In the genomic region with DNA sequence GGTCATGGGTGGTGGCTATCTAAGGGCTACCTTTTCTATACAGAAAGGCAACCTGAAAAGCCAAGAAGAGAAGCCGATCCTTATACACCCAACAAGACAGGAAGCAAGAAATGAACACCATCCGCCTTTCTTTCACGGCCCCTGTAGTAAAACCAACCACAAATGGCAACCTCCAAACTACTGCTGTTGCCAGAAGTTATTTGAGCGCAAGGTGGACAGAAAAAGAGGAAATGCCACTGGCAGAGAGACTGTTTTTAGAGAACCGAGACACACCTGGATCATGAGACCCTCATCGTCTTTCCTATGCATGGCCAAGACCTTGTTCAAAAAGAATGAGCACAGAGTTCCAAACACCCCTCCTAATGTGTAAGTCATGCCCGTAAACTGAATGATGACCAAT, we compare ENCODE assay signal across 18 mouse cellular contexts.
"Had no signal": no experiment of that assay in that cellular context is flagged by ENCODE, and none has a peak within 500 bp of the region (broad histone marks: within the 10 kb centered on the region; RNA-seq: fewer than 3 reads in every experiment).

No protein-coding gene starts in this region.

- H3K4me2 ChIP-seq: limb, embryonic 12.5 days; limb, embryonic 15.5 days; liver, embryonic 11.5 days; lung, embryonic 14.5 days; midbrain, embryonic 12.5 days; midbrain, embryonic 15.5 days; neural tube, embryonic 13.5 days; stomach, embryonic 15.5 days had no signal

- H3K9ac ChIP-seq: limb, embryonic 12.5 days; limb, embryonic 15.5 days; liver, embryonic 14.5 days; liver, postnatal 0 days; lung, embryonic 14.5 days; midbrain, embryonic 12.5 days; midbrain, embryonic 15.5 days; neural tube, embryonic 13.5 days; stomach, embryonic 15.5 days had no signal

- H3K9me3 ChIP-seq: limb, embryonic 12.5 days; limb, embryonic 15.5 days; midbrain, embryonic 12.5 days; midbrain, embryonic 15.5 days; neural tube, embryonic 13.5 days; stomach, embryonic 15.5 days had no signal

- H3K4me1 ChIP-seq: limb, embryonic 12.5 days; limb, embryonic 15.5 days; midbrain, embryonic 12.5 days; midbrain, embryonic 15.5 days; neural tube, embryonic 13.5 days; stomach, embryonic 15.5 days had no signal

- H3K4me3 ChIP-seq: limb, embryonic 12.5 days; limb, embryonic 15.5 days; midbrain, embryonic 12.5 days; midbrain, embryonic 15.5 days; myocyte; neural tube, embryonic 13.5 days; stomach, embryonic 15.5 days had no signal

- ATAC-seq: liver, postnatal 0 days; lung, postnatal 0 days; midbrain, embryonic 15.5 days had no signal

- DNase-seq: kidney, adult 9 months; kidney, postnatal 14 days; kidney, postnatal 4 days; left cerebral cortex, postnatal 4 days; liver, postnatal 0 days; lung, embryonic 14.5 days; lung, postnatal 36 days; thymus, postnatal 25 days had no signal

- H3K27me3 ChIP-seq: limb, embryonic 12.5 days; limb, embryonic 15.5 days; midbrain, embryonic 12.5 days; midbrain, embryonic 15.5 days; neural tube, embryonic 13.5 days; stomach, embryonic 15.5 days had no signal

- H3K27ac ChIP-seq: limb, embryonic 12.5 days; limb, embryonic 15.5 days; liver, embryonic 14.5 days; midbrain, embryonic 12.5 days; midbrain, embryonic 15.5 days; neural tube, embryonic 13.5 days; stomach, embryonic 15.5 days had no signal

- H3K36me3 ChIP-seq: midbrain, embryonic 15.5 days had no signal
